Mouse (Mus musculus) hindbrain, postnatal 0 days (tissue): Measurements from ENCODE around the gene Znrd1. TPM values are rescaled to one million over a fixed set of nuclear protein-coding genes. Genes with fewer than 3 reads are reported as not detected.

Source experiments
- ATAC-seq: fragments of 200-750 bp; cut with Nextera tagmentation; 2 replicates; pipeline ENCODE4 v1.8.0; 2017; ENCODE audit warnings: mild to moderate bottlenecking, moderate TSS enrichment, moderate library complexity
- DNase-seq: peaks from one replicate; pipeline ENCODE4 v3.0.0-alpha.2; 2015; ENCODE audit warnings: low spot score
- H3K27ac ChIP-seq: fragments of 300-500 bp; sonication (generic); 2 replicates; pipeline ENCODE4 v1.5.1; 2014; ENCODE audit warnings: mild to moderate bottlenecking
- H3K27me3 ChIP-seq: fragments of 300-500 bp; sonication (generic); 2 replicates; pipeline ENCODE4 v1.6.1; 2014; ENCODE audit warnings: low read length, mixed read lengths; ENCODE audit not compliant: insufficient read depth
- H3K36me3 ChIP-seq: fragments of 300-500 bp; sonication (generic); 2 replicates; pipeline ENCODE4 v1.6.1; 2014; ENCODE audit warnings: low read length, mixed read lengths; ENCODE audit not compliant: insufficient read depth
- H3K4me1 ChIP-seq: fragments of 300-500 bp; sonication (generic); 2 replicates; pipeline ENCODE4 v1.6.1; 2014; ENCODE audit warnings: antibody characterized with exemption, low read length, mixed read lengths; ENCODE audit not compliant: insufficient read depth
- H3K4me2 ChIP-seq: fragments of 300-500 bp; sonication (generic); 2 replicates; pipeline ENCODE4 v1.6.1; 2014; ENCODE audit warnings: low read depth, mild to moderate bottlenecking, low read length, moderate library complexity, mixed read lengths
- H3K4me3 ChIP-seq: fragments of 300-500 bp; sonication (generic); 2 replicates; pipeline ENCODE4 v1.5.1; 2014; ENCODE audit warnings: low read length
- H3K9ac ChIP-seq: fragments of 300-500 bp; sonication (generic); replicated peaks from 2 replicates; pipeline ENCODE4 v1.6.1; 2014; ENCODE audit warnings: mild to moderate bottlenecking, low read length, moderate library complexity, mixed read lengths
- H3K9me3 ChIP-seq: fragments of 300-500 bp; sonication (generic); 2 replicates; pipeline ENCODE4 v1.6.1; 2016; ENCODE audit warnings: low read length, mixed read lengths
- CTCF ChIP-seq: IDR thresholded peaks from 2 replicates; pipeline ENCODE4 v1.5.1; 2016; ENCODE audit warnings: antibody characterized with exemption, control low read depth, low read depth
- WGBS: fragments of 180-500 bp; shearing (Covaris S2); extraction: QIAGEN DNeasy Blood & Tissue Kit; methylation state at CpG from one replicate; pipeline ENCODE4 v1.1.7; 2014; 5-methylcytosine and 5-hydroxymethylcytosine counted together
- polyA plus RNA-seq: library from polyadenylated mRNA; unstranded; fragments of >200 nt; fragmentation: Nextera tagmentation; extraction: Ambion mirVana; gene quantifications from 2 replicates; pipeline ENCODE4 v1.2.1, GENCODE M21; 2015
- total RNA-seq: library from RNA; depleted of rRNA; stranded (reverse); fragments of >200 nt; gene quantifications from 2 replicates; pipeline ENCODE4 v1.2.3, GENCODE M21; 2014

The Znrd1 gene
- total and polyA plus RNA-seq, 2 experiments from 2014 or later: 45.0 to 49.3 TPM

DNA sequence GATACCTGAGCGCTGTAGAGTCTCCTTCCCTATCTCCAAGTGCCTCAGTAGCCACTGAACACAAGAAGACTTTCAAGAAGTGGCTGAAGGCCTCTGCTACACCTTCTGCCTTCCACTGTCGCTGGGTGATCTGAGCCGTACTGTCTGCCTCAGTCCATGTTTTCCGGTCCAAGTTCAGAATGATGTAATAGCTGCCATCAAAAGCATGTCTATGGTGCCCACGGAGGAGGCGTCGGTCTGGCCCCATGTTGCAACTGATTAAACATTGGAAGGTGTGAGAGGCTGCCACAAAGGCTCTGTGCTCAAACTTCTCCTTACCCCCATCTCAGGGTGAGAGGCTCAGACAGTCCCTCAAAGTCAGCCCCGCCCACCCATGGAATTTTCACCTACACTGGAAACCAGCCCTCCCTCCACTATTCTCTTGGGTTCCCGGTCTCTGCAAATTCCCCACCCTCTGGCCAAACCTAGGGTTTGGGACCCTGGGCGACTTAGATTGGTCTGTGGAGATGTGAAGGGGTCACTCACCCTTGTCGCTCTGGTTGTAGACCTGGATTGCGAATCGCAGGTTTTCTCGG, 12.0 kb upstream of the Znrd1 start:
- no peak for ATAC-seq
- Histone ChIP-seq H3K9ac (no peak overlapping the region), H3K4me3 (no peak overlapping the region), H3K9me3 (no peaks in the 10 kb centered on the region), H3K4me2 (no peak overlapping the region), H3K27ac (no peak overlapping the region), H3K27me3 (no peaks in the 10 kb centered on the region), H3K4me1 (no peaks in the 10 kb centered on the region), H3K36me3 (no peaks in the 10 kb centered on the region)
- no peak for DNase-seq
- no peak for TF ChIP-seq CTCF
- 86% methylated on average over 14 of the region's 14 CpGs for WGBS

DNA sequence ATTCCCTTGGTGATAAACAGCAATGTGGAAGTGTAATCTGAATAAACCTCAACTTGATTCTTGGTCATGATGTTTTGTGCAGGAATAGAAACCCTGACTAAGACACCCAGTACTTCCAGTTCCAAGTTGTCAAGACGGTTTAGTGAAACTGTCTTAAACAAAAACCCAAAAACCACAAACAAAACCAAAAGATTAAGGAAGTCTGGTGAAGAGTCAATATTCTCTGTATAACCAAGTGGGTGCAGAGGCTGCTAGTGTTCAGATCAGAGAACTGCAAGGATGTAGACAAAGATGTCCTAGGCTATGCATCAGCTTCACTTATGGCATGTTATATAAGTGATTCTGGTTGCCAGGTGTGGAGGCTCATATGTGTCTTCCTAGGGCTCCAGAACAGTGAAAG, 8.5 kb upstream of the Znrd1 start:
- no peak overlapping the region for H3K9ac ChIP-seq
- H3K9me3 ChIP-seq: no peaks in the 10 kb centered on the region
- H3K36me3 ChIP-seq: no peaks in the 10 kb centered on the region
- H3K27ac ChIP-seq: no peak overlapping the region
- TF ChIP-seq CTCF: no peak
- DNase-seq (no peak), ATAC-seq (no peak)
- no peak overlapping the region for H3K4me3 ChIP-seq
- H3K4me2 ChIP-seq: no peak overlapping the region
- H3K4me1 ChIP-seq: no peaks in the 10 kb centered on the region
- H3K27me3 ChIP-seq: no peaks in the 10 kb centered on the region
- WGBS: 93% methylated on average over 1 of the region's 1 CpGs

- H3K4me2 ChIP-seq: no peak overlapping the region
- H3K9me3 ChIP-seq: no peaks in the 10 kb centered on the region
- H3K27me3 ChIP-seq: no peaks in the 10 kb centered on the region
- no peak overlapping the region for H3K27ac ChIP-seq
- TF ChIP-seq CTCF: peak; percentile 30; the same call in 1 of the 2 replicates
- peaks cover 5% of the 10 kb centered on the region; the same call in 1 of the 2 replicates for H3K4me1 ChIP-seq
- H3K4me3 ChIP-seq: no peak overlapping the region
- H3K9ac ChIP-seq: no peak overlapping the region
- DNase-seq: no peak
- 76% methylated on average over 1 of the region's 1 CpGs for WGBS
- H3K36me3 ChIP-seq: peaks cover 5% of the 10 kb centered on the region; the same call in 1 of the 2 replicates
- ATAC-seq: no peak
Measured at GRCm38 (mm10) chr17:36961125-36961524, 2.8 kb upstream of the Znrd1 start.

- TF ChIP-seq CTCF: no peak
- DNase-seq (no peak), ATAC-seq (0 out of 2 replicates have a peak, but pooled peaks have one; percentile 8)
- Histone ChIP-seq H3K36me3 (peaks cover 5% of the 10 kb centered on the region; the same call in 1 of the 2 replicates), H3K27ac (peak overlapping the region; percentile 82), H3K9ac (peak overlapping the region; percentile 74), H3K4me2 (peak overlapping the region; percentile 88), H3K4me3 (peak overlapping the region; percentile 67), H3K9me3 (no peaks in the 10 kb centered on the region), H3K4me1 (peaks cover 5% of the 10 kb centered on the region; the same call in 1 of the 2 replicates), H3K27me3 (no peaks in the 10 kb centered on the region)
- WGBS: 8% methylated on average over 12 of the region's 12 CpGs
Measured at GRCm38 (mm10) chr17:36958884-36959283, 525 bp upstream of the Znrd1 start.

DNA sequence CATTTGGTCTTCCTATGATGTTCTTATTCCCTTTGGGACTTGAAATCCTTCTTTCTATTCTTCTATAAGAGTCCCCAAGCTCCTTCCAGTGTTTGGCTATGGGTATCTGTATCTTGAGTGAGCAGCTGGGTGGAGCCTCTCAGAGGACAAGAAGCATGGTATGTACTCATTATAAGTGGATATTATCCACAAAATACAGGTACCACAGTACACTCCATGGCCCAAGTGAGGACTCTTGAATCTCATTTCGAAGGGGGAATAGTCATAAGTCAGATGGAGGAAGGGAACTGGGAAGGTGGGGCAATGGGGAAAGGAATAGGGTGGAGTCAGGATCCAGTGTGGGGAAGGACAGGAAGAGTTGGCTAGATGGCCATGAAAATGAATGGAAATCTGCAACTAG, 5.3 kb downstream of the Znrd1 start:
- Histone ChIP-seq H3K9me3 (no peaks in the 10 kb centered on the region), H3K4me1 (peaks cover 5% of the 10 kb centered on the region; the same call in 1 of the 2 replicates), H3K36me3 (peaks cover 10% of the 10 kb centered on the region), H3K9ac (no peak overlapping the region), H3K27me3 (no peaks in the 10 kb centered on the region), H3K4me2 (no peak overlapping the region), H3K27ac (no peak overlapping the region), H3K4me3 (no peak overlapping the region)
- no peak for DNase-seq
- no peak for ATAC-seq
- WGBS: 97% methylated on average over 1 of the region's 1 CpGs
- TF ChIP-seq CTCF: no peak

DNA sequence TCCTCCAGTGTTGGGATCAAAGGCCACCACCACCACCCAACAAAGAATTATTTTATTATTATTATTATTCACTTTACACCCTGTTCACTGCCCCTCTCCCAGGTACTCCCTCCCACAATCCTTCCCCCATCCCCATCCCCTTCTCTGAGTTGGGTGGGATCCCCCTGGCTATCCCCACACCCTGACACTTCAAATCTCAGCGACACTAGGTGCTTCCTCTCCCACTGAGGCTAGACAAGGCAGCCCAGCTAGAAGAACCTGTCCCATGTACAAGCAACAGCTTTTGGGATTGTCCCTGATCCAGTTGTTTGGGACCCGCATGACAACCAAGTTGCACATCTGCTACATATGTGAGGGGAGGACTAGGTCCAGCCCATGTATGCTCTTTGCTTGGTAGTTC, 5.7 kb downstream of the Znrd1 start:
- WGBS: 86% methylated on average over 2 of the region's 2 CpGs
- TF ChIP-seq CTCF: no peak

More for the DNA sequence above, 5.7 kb downstream of the Znrd1 start:
- ATAC-seq: no peak
- H3K36me3 ChIP-seq: peaks cover 10% of the 10 kb centered on the region
- H3K27ac ChIP-seq: 0 out of 2 replicates have a peak overlapping the region, but pooled peaks have one; percentile 74
- no peaks in the 10 kb centered on the region for H3K9me3 ChIP-seq
- no peak overlapping the region for H3K4me2 ChIP-seq
- no peak for DNase-seq
- no peak overlapping the region for H3K9ac ChIP-seq
- H3K4me1 ChIP-seq: peaks cover 4% of the 10 kb centered on the region; the same call in 1 of the 2 replicates
- no peaks in the 10 kb centered on the region for H3K27me3 ChIP-seq
- H3K4me3 ChIP-seq: no peak overlapping the region
